Mouse (Mus musculus): ENCODE results near the gene Gm2a. TPM values are rescaled to one million over a fixed set of nuclear protein-coding genes. Genes with fewer than 3 reads are reported as not detected.

Gene Gm2a
- polyA plus RNA-seq, 1 experiment: 5.8 TPM

DNA sequence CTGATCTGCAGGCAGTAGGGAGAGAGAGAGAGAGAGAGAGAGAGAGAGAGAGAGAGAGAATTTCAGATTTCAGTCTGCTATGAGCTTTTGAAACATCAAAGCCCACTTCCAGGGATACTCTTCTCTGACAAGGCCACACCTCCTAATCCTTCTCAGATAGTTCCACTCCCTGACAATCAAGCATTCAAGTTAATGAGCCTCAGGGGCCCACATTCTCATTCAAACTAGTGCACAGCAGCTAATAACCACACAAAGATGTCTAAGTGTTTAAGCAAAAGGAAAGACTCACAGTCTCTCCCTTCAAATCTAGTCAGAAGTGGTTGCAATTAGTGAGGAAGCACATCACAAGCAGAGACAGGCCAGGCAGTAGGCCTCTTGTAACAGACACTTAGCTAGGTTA is 22.4 kb downstream of the Gm2a start:
- H3ac ChIP-seq (ENCODE audit: control insufficient read depth, insufficient read length): no peak overlapping the region
- no peak overlapping the region for H3K4me3 ChIP-seq
- H3K27me3 ChIP-seq (ENCODE audit: control insufficient read depth, insufficient read depth, insufficient read length): no peaks in the 10 kb centered on the region
- no peaks in the 10 kb centered on the region for H3K36me3 ChIP-seq (ENCODE audit: control insufficient read depth, insufficient read depth)
- TF ChIP-seq E2F4 (IDR thresholded peaks at IDR 0.05; ENCODE audit: insufficient read depth) (no peak), MAX (IDR thresholded peaks at IDR 0.05; ENCODE audit: low read depth) (no peak), TCF12 (IDR thresholded peaks at IDR 0.05; ENCODE audit: insufficient read depth, poor library complexity, severe bottlenecking) (no peak), SRF (IDR thresholded peaks at IDR 0.05; ENCODE audit: control insufficient read depth, insufficient read length, low read depth) (no peak), USF1 (IDR thresholded peaks at IDR 0.05; ENCODE audit: low read depth) (no peak), POLR2AphosphoS2 (IDR thresholded peaks at IDR 0.05; ENCODE audit: insufficient read length, low read depth) (no peak), REST (IDR thresholded peaks at IDR 0.05; ENCODE audit: insufficient read depth, insufficient read length) (no peak)
- H3K4me2 ChIP-seq (ENCODE audit: low read depth): no peak overlapping the region
- H3K79me2 ChIP-seq (ENCODE audit: control insufficient read depth, insufficient read depth): no peaks in the 10 kb centered on the region

DNA sequence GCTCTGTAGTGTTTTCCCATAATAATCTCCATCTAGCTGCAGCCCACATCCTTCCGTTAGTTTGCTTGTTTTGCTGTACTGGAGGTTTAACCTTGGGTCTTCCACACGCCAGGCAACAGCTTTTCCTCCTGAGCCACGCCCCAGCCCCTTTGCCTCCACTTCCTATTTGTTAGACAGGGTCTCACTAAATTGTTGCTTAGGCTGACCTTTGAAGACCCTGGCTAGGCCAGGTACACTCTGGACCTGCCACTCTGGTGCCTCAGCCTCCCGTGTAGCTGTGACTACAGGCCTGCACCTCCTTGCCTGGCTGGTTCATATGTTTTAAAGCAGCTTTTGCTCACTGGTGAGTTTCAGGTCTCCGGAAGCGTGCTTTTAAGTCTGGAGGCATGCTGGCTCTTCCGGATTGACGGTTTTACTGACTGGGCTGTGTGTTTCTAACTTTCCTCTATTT is 22.9 kb downstream of the Gm2a start:
- no peak overlapping the region for H3K4me3 ChIP-seq
- no peak overlapping the region for H3K4me2 ChIP-seq (ENCODE audit: low read depth)
- no peaks in the 10 kb centered on the region for H3K27me3 ChIP-seq (ENCODE audit: control insufficient read depth, insufficient read depth, insufficient read length)
- no peaks in the 10 kb centered on the region for H3K36me3 ChIP-seq (ENCODE audit: control insufficient read depth, insufficient read depth)
- no peak overlapping the region for H3ac ChIP-seq (ENCODE audit: control insufficient read depth, insufficient read length)
- H3K79me2 ChIP-seq (ENCODE audit: control insufficient read depth, insufficient read depth): no peaks in the 10 kb centered on the region
- no peak for TF ChIP-seq MAX (IDR thresholded peaks at IDR 0.05; ENCODE audit: low read depth)
- no peak for TF ChIP-seq E2F4 (IDR thresholded peaks at IDR 0.05; ENCODE audit: insufficient read depth)
- no peak for TF ChIP-seq SRF (IDR thresholded peaks at IDR 0.05; ENCODE audit: control insufficient read depth, insufficient read length, low read depth)
- TF ChIP-seq MYOD1 (IDR thresholded peaks at IDR 0.05; ENCODE audit: control insufficient read depth in 1 of 3, insufficient read length in 2 of 3, low read depth in 2 of 3): no peak
- no peak for TF ChIP-seq CEBPB (IDR thresholded peaks at IDR 0.05; ENCODE audit: insufficient read depth, poor library complexity, severe bottlenecking)
- no peak for TF ChIP-seq POLR2A (IDR thresholded peaks at IDR 0.05; ENCODE audit: insufficient read length, low read depth)
- no peak for TF ChIP-seq POLR2AphosphoS2 (IDR thresholded peaks at IDR 0.05; ENCODE audit: insufficient read length, low read depth)
- no peak for TF ChIP-seq USF1 (IDR thresholded peaks at IDR 0.05; ENCODE audit: low read depth)
- TF ChIP-seq TCF3 (IDR thresholded peaks at IDR 0.05; ENCODE audit: insufficient read length, low read depth): no peak
- no peak for TF ChIP-seq REST (IDR thresholded peaks at IDR 0.05; ENCODE audit: insufficient read depth, insufficient read length)
- no peak for TF ChIP-seq MYOG (IDR thresholded peaks at IDR 0.05; ENCODE audit: control insufficient read depth in 1 of 3, insufficient read depth in 1 of 3, insufficient read length in 2 of 3, low read depth in 2 of 3)
- no peak for TF ChIP-seq TCF12 (IDR thresholded peaks at IDR 0.05; ENCODE audit: insufficient read depth, poor library complexity, severe bottlenecking)

GRCm38 (mm10) chr11:55121430-55121829 is 23.5 kb downstream of the Gm2a start:
- H3K4me2 ChIP-seq (ENCODE audit: low read depth): no peak overlapping the region
- TF ChIP-seq CEBPB (IDR thresholded peaks at IDR 0.05; ENCODE audit: insufficient read depth, poor library complexity, severe bottlenecking): no peak
- no peak for TF ChIP-seq POLR2A (IDR thresholded peaks at IDR 0.05; ENCODE audit: insufficient read length, low read depth)
- TF ChIP-seq TCF12 (IDR thresholded peaks at IDR 0.05; ENCODE audit: insufficient read depth, poor library complexity, severe bottlenecking): no peak
- TF ChIP-seq SRF (IDR thresholded peaks at IDR 0.05; ENCODE audit: control insufficient read depth, insufficient read length, low read depth): no peak
- TF ChIP-seq REST (IDR thresholded peaks at IDR 0.05; ENCODE audit: insufficient read depth, insufficient read length): no peak
- TF ChIP-seq E2F4 (IDR thresholded peaks at IDR 0.05; ENCODE audit: insufficient read depth): no peak
- no peak for TF ChIP-seq POLR2AphosphoS2 (IDR thresholded peaks at IDR 0.05; ENCODE audit: insufficient read length, low read depth)
- TF ChIP-seq USF1 (IDR thresholded peaks at IDR 0.05; ENCODE audit: low read depth): no peak
- no peak for TF ChIP-seq TCF3 (IDR thresholded peaks at IDR 0.05; ENCODE audit: insufficient read length, low read depth)
- no peak for TF ChIP-seq MAX (IDR thresholded peaks at IDR 0.05; ENCODE audit: low read depth)
- TF ChIP-seq MYOG (IDR thresholded peaks at IDR 0.05; ENCODE audit: control insufficient read depth in 1 of 3, insufficient read depth in 1 of 3, insufficient read length in 2 of 3, low read depth in 2 of 3): no peak
- no peak for TF ChIP-seq MYOD1 (IDR thresholded peaks at IDR 0.05; ENCODE audit: control insufficient read depth in 1 of 3, insufficient read length in 2 of 3, low read depth in 2 of 3)
- no peak overlapping the region for H3ac ChIP-seq (ENCODE audit: control insufficient read depth, insufficient read length)
- H3K27me3 ChIP-seq (ENCODE audit: control insufficient read depth, insufficient read depth, insufficient read length): no peaks in the 10 kb centered on the region
- H3K36me3 ChIP-seq (ENCODE audit: control insufficient read depth, insufficient read depth): no peaks in the 10 kb centered on the region
- H3K4me3 ChIP-seq: no peak overlapping the region
- no peaks in the 10 kb centered on the region for H3K79me2 ChIP-seq (ENCODE audit: control insufficient read depth, insufficient read depth)

DNA sequence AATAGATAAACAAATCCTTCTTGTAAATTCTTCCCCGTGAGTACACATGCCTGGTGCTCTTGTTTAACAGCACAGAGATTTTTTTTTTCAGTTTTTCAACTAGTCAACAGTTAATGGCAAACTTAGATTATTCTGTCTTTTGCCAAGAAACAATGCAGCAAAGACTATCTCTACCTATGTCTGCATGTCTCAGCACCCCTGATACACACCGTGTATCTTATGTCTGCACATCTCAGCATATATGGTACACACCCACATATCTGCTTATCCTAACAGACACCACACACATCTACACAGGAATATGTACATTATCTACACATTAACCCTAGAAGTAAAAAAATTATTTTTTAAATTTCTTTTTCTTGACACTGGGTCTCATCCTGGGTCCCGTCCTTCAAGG is 28.7 kb downstream of the Gm2a start:
- TF ChIP-seq E2F4 (IDR thresholded peaks at IDR 0.05; ENCODE audit: insufficient read depth) (no peak), CEBPB (IDR thresholded peaks at IDR 0.05; ENCODE audit: insufficient read depth, poor library complexity, severe bottlenecking) (no peak), POLR2AphosphoS2 (IDR thresholded peaks at IDR 0.05; ENCODE audit: insufficient read length, low read depth) (no peak), POLR2A (IDR thresholded peaks at IDR 0.05; ENCODE audit: insufficient read length, low read depth) (no peak), SRF (IDR thresholded peaks at IDR 0.05; ENCODE audit: control insufficient read depth, insufficient read length, low read depth) (no peak), MAX (IDR thresholded peaks at IDR 0.05; ENCODE audit: low read depth) (no peak), REST (IDR thresholded peaks at IDR 0.05; ENCODE audit: insufficient read depth, insufficient read length) (no peak), USF1 (IDR thresholded peaks at IDR 0.05; ENCODE audit: low read depth) (no peak), MYOD1 (IDR thresholded peaks at IDR 0.05; ENCODE audit: control insufficient read depth in 1 of 3, insufficient read length in 2 of 3, low read depth in 2 of 3) (no peak), TCF3 (IDR thresholded peaks at IDR 0.05; ENCODE audit: insufficient read length, low read depth) (no peak), MYOG (IDR thresholded peaks at IDR 0.05; ENCODE audit: control insufficient read depth in 1 of 3, insufficient read depth in 1 of 3, insufficient read length in 2 of 3, low read depth in 2 of 3) (no peak), TCF12 (IDR thresholded peaks at IDR 0.05; ENCODE audit: insufficient read depth, poor library complexity, severe bottlenecking) (no peak)
- Histone ChIP-seq H3K4me3 (no peak overlapping the region), H3K79me2 (ENCODE audit: control insufficient read depth, insufficient read depth) (no peaks in the 10 kb centered on the region), H3ac (ENCODE audit: control insufficient read depth, insufficient read length) (no peak overlapping the region), H3K4me2 (ENCODE audit: low read depth) (no peak overlapping the region), H3K27me3 (ENCODE audit: control insufficient read depth, insufficient read depth, insufficient read length) (no peaks in the 10 kb centered on the region), H3K36me3 (ENCODE audit: control insufficient read depth, insufficient read depth) (no peaks in the 10 kb centered on the region)

All from myocyte (in vitro differentiated cells).